Mouse (Mus musculus) T-helper 1 cell (primary cell): ENCODE results near the gene Abhd16b.

ENCODE experiments used
- in situ Hi-C: fragments of 300-600 bp; cut with MboI, MseI; formaldehyde crosslinking; loops from one replicate; pipeline ENCODE4 v1.15.1; 2025; ENCODE audit warnings: high pct_unique_total_duplicates

Gene Abhd16b

DNA sequence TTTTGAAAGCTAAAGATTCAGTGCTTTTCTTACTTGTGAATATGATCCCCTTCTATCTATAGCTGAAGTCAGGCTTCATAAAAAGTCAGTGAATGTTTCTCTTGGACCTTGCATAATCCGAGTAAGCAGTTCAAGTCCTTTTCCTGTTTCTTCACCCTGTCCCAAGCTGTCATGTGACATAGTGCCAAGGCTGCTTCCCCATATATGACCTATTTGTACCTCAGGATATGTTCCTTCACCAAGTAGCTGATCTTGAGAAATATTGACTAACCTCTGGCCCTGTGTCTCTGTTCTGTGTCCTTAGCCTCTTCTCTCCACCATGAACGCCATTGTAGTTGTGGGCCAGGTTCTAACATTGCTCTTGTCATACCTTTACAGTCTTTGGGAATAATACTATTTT is 43.4 kb downstream of the Abhd16b start:
- in situ Hi-C loops: no loop called here

DNA sequence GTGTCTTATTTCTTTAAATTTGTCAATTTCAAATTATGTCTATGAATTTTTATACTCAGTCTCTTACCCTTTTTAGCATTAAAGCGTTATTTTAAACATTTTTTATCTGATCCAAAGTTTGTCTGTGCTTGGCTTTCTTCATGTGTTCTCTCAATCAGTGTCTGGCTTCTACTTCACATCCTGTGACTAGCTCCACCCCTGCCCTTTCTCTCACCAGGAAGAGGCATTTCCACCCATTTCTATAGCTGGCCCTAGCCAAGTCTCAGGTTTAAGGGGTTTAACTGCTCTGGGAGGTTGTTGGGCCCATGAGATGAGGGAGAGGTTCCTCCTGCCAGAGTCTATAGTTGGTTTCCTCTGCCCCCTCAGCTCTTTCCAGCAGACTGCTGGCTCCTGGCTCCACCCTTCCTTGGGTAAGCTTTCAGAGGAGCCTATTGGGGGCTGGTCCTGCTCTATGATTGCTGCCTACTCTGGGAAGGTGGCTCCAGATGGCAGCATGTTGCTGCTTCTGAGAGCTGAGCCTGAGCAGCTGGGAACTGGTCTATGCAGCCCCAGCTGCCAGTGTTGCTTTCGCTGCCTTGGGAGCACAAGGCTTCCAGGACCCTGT is 44.5 kb downstream of the Abhd16b start:
- in situ Hi-C loops: no loop called here

DNA sequence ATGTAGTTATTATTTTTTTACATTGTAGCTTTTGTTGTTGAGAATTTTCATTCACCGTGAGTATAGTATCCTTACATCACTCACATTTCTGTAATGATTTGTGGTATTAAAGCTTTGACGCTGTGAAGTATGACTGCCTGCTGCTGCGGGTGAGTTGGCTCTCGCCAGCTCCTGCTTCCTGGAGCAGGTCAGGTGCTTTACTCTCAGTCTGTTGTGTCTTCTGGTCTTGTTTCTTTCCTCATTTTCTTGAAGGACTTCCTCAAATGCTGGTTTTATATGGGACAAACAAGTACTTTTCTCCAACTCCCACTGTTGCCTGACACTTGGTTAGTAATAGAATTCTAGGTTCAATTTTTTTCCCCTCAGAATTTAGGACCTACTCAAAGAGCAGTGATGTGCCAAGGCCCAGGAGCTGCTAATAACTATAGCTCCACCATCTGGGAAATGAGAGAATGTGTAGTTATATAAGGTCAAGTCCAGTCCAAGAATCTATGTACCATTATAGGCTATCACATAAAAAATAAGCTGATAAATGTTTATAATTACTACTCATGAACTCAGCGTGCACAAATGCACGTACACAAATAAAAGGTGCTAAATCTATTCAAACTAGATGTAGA is 48.9 kb downstream of the Abhd16b start:
- in situ Hi-C loops: loop anchor here (10.0 kb wide), 1 partner anchor 457 kb away; no protein-coding TSS in a partner anchor
